Mouse (Mus musculus) embryonic fibroblast, embryonic 13.5 days (primary cell): ENCODE measurements at regions not wholly inside any gene's neighbourhood (a gene's known extent, or its start where the extent isn't known, plus 50 kb on each side); places are given as distances from the start of the nearest gene placed in this dataset.

Source experiments
- CTCF ChIP-seq: IDR thresholded peaks from 2 replicates; pipeline ENCODE4 v1.5.1; 2011; ENCODE audit warnings: mild to moderate bottlenecking, control low read depth, low read length, moderate library complexity, borderline replicate concordance; ENCODE audit not compliant: insufficient read depth
- POLR2A ChIP-seq: IDR thresholded peaks from 2 replicates; pipeline ENCODE4 v1.6.1; 2011; ENCODE audit warnings: low read depth, mild to moderate bottlenecking, control low read depth, low read length, moderate library complexity

GRCm38 (mm10) chr1:137656900-137657458, 518.5 kb downstream of the Ptprc start:
- TF ChIP-seq CTCF = no peak
- TF ChIP-seq POLR2A = no peak
